Mouse (Mus musculus) embryonic facial prominence, embryonic 11.5 days (tissue): ENCODE results near the gene Kcnh3. TPM values are rescaled to one million over a fixed set of nuclear protein-coding genes. Genes with fewer than 3 reads are reported as not detected.

Experiments used
- ATAC-seq: fragments of 200-750 bp; cut with Nextera tagmentation; replicated peaks from 2 replicates; pipeline ENCODE4 v1.8.0; 2017; ENCODE audit warnings: low read depth; ENCODE audit not compliant: insufficient number of reproducible peaks, low FRiP score, low TSS enrichment
- DNase-seq: peaks from one replicate; pipeline ENCODE4 v3.0.0-alpha.2; 2015; ENCODE audit warnings: low spot score
- H3K27ac ChIP-seq: fragments of 300-500 bp; sonication (generic); replicated peaks from 2 replicates; pipeline ENCODE4 v1.5.1; 2014; ENCODE audit warnings: mild to moderate bottlenecking, low read depth, low read length, control low read depth
- H3K27me3 ChIP-seq: fragments of 300-500 bp; sonication (generic); 2 replicates; pipeline ENCODE4 v1.6.1; 2014; ENCODE audit warnings: mild to moderate bottlenecking, low read length, moderate library complexity, mixed read lengths; ENCODE audit not compliant: control insufficient read depth, insufficient read depth
- H3K36me3 ChIP-seq: fragments of 300-500 bp; sonication (generic); replicated peaks from 2 replicates; pipeline ENCODE4 v1.6.1; 2014; ENCODE audit warnings: low read depth, mild to moderate bottlenecking, low read length, moderate library complexity, mixed read lengths; ENCODE audit not compliant: control insufficient read depth, insufficient read depth
- H3K4me1 ChIP-seq: fragments of 300-500 bp; sonication (generic); 2 replicates; pipeline ENCODE4 v1.6.1; 2014; ENCODE audit warnings: low read length, mixed read lengths; ENCODE audit not compliant: control insufficient read depth, insufficient read depth
- H3K4me2 ChIP-seq: fragments of 300-500 bp; sonication (generic); 2 replicates; pipeline ENCODE4 v1.6.1; 2014; ENCODE audit warnings: low read depth, mild to moderate bottlenecking, control low read depth, low read length, moderate library complexity
- H3K4me3 ChIP-seq: fragments of 300-500 bp; sonication (generic); 2 replicates; pipeline ENCODE4 v1.5.1; 2014; ENCODE audit warnings: low read depth, low read length, control low read depth
- H3K9ac ChIP-seq: fragments of 300-500 bp; sonication (generic); replicated peaks from 2 replicates; pipeline ENCODE4 v1.6.1; 2014; ENCODE audit warnings: mild to moderate bottlenecking, control low read depth, low read length
- H3K9me3 ChIP-seq: fragments of 300-500 bp; sonication (generic); replicated peaks from 2 replicates; pipeline ENCODE4 v1.6.1; 2016; ENCODE audit warnings: mild to moderate bottlenecking, low read length, inconsistent platforms, mixed read lengths; ENCODE audit not compliant: control insufficient read depth
- WGBS: fragments of 180-500 bp; shearing (Covaris S2); extraction: QIAGEN DNeasy Blood & Tissue Kit; methylation state at CpG from one replicate; pipeline ENCODE4 v1.1.7; 2014; 5-methylcytosine and 5-hydroxymethylcytosine counted together
- polyA plus RNA-seq: library from polyadenylated mRNA; unstranded; fragments of >200 nt; fragmentation: Nextera tagmentation; extraction: Ambion mirVana; gene quantifications from 2 replicates; pipeline ENCODE4 v1.2.1, GENCODE M21; 2014

The Kcnh3 gene
- polyA plus RNA-seq, 1 experiment from 2014 or later = 0.25 TPM

DNA sequence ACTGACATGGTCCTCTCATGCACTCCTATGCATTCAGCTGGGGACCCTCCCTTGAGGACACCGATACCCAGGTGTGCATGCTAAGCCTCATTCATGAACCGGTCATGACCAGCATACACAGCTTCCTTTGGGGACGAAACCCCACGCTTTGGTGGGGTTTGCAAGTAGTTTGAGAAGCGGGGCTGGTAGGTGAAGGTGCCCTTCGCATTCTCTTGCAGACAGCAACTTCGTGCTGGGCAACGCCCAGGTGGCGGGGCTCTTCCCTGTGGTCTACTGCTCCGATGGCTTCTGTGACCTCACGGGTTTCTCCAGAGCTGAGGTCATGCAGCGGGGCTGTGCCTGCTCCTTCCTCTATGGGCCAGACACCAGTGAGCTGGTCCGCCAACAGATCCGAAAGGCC, 1.4 kb downstream of the Kcnh3 start:
- no peaks in the 10 kb centered on the region for H3K9me3 ChIP-seq
- no peak overlapping the region for H3K27ac ChIP-seq
- DNase-seq = no peak
- no peak overlapping the region for H3K4me3 ChIP-seq
- 12% methylated on average over 14 of the region's 14 CpGs for WGBS
- H3K4me2 ChIP-seq = no peak overlapping the region
- H3K9ac ChIP-seq = no peak overlapping the region
- peaks cover 63% of the 10 kb centered on the region for H3K27me3 ChIP-seq
- no peak for ATAC-seq
- peaks cover 14% of the 10 kb centered on the region for H3K4me1 ChIP-seq
- H3K36me3 ChIP-seq = no peaks in the 10 kb centered on the region

DNA sequence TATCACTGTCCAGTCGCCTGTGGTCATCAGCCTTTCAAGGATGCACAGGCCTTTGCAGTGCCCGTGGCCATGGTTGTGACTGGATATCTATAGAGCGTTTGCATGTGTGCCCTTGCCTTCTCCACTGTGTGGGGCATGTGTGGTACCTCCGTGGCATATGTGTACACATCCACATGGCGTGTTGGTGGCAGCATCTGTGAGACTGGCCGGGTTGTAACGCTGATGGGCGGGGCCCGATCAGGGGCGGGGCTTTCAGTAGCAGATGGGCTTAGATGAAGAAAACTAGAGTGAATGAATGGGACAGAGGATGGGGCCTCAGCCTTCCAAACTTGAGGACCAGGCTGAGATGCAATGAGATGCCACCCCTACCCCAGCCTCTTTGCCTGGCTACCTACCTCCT, 7.3 kb downstream of the Kcnh3 start:
- H3K9me3 ChIP-seq = no peaks in the 10 kb centered on the region
- no peak for DNase-seq
- H3K9ac ChIP-seq = no peak overlapping the region
- H3K4me3 ChIP-seq = no peak overlapping the region
- 71% methylated on average over 10 of the region's 10 CpGs for WGBS
- H3K36me3 ChIP-seq = no peaks in the 10 kb centered on the region
- peaks cover 17% of the 10 kb centered on the region for H3K27me3 ChIP-seq
- no peak overlapping the region for H3K27ac ChIP-seq
- no peak for ATAC-seq
- no peak overlapping the region for H3K4me2 ChIP-seq
- no peaks in the 10 kb centered on the region for H3K4me1 ChIP-seq

DNA sequence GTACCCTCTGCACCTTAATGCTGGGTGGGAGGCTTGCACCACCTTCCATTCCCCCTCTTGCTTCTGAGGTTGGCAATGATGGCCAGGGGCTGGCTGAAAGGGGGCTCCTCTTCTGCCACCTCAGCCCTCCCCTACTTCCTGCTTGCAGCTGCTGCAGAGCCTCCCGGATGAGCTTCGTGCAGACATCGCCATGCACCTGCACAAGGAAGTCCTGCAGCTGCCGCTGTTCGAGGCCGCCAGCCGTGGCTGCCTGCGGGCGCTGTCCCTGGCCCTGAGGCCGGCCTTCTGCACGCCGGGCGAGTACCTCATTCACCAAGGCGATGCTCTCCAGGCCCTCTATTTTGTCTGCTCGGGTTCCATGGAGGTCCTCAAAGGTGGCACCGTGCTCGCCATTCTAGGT, 9.1 kb downstream of the Kcnh3 start:
- Histone ChIP-seq H3K9ac (no peak overlapping the region), H3K27ac (no peak overlapping the region), H3K27me3 (peaks cover under 1% of the 10 kb centered on the region; the same call in 1 of the 2 replicates), H3K4me2 (no peak overlapping the region), H3K9me3 (no peaks in the 10 kb centered on the region), H3K4me3 (no peak overlapping the region), H3K4me1 (no peaks in the 10 kb centered on the region), H3K36me3 (no peaks in the 10 kb centered on the region)
- 65% methylated on average over 17 of the region's 17 CpGs for whole genome bisulfite sequencing
- no peak for DNase-seq
- no peak for ATAC-seq

DNA sequence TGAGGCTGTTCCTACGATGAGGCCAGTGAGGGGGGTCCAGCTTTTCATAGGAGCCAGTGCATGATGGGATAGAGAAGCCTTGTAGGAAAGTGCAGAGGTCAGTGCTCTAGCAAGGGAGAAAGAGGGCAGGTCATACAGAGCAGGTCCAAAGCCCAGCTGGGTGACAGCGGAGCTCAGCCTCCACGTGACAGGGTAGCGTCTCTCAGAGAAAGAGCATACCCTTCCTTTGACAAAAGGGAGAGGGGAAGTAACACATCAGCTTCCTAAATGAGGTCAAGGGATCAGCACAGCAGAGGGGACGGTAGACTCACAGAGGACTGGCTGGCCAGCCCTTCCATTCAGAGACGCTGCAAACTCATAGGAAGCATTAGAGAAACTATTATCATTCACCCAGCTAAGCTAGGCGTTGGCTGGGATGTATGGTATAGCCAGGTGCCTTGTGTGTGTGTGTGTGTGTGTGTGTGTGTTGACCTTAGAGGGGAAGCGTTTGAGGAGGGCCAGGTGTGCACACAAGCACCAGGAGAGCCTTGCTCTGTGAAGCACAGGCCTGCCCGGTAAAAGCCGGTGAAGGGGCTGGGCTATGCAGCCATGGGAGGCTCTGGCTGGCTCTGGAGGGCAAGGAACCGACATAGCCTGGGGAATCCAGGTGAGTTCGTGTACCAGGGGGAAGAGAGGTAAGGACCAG, 9.8 kb downstream of the Kcnh3 start:
- Histone ChIP-seq H3K9me3 (no peaks in the 10 kb centered on the region), H3K27ac (no peak overlapping the region), H3K4me1 (no peaks in the 10 kb centered on the region), H3K4me2 (no peak overlapping the region), H3K36me3 (no peaks in the 10 kb centered on the region), H3K9ac (no peak overlapping the region), H3K4me3 (no peak overlapping the region), H3K27me3 (no peaks in the 10 kb centered on the region; the same call in 1 of the 2 replicates)
- WGBS = 65% methylated on average over 12 of the region's 12 CpGs
- DNase-seq (no peak), ATAC-seq (no peak)

DNA sequence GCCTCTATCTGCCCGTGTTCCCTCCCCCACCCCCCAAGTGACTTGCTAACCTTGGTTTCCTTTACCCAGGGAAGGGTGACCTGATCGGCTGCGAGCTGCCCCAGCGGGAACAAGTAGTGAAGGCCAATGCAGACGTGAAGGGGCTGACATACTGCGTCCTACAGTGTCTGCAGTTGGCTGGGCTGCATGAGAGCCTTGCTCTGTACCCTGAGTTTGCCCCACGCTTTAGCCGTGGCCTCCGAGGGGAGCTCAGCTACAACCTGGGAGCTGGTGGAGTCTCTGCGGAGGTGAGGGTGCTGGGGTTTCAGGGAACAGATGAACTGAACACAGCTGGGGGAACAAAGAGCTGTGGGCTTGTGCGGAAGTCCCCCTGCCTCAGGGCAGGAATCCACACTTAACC, 13.3 kb downstream of the Kcnh3 start:
- DNase-seq (no peak), ATAC-seq (no peak)
- H3K9ac ChIP-seq = peak overlapping the region; percentile 19; the same call in 1 of the 2 replicates
- H3K4me3 ChIP-seq = no peak overlapping the region
- H3K4me1 ChIP-seq = no peaks in the 10 kb centered on the region
- H3K36me3 ChIP-seq = no peaks in the 10 kb centered on the region
- no peaks in the 10 kb centered on the region for H3K9me3 ChIP-seq
- H3K27me3 ChIP-seq = no peaks in the 10 kb centered on the region
- WGBS = 40% methylated on average over 11 of the region's 11 CpGs
- no peak overlapping the region for H3K27ac ChIP-seq
- H3K4me2 ChIP-seq = no peak overlapping the region

DNA sequence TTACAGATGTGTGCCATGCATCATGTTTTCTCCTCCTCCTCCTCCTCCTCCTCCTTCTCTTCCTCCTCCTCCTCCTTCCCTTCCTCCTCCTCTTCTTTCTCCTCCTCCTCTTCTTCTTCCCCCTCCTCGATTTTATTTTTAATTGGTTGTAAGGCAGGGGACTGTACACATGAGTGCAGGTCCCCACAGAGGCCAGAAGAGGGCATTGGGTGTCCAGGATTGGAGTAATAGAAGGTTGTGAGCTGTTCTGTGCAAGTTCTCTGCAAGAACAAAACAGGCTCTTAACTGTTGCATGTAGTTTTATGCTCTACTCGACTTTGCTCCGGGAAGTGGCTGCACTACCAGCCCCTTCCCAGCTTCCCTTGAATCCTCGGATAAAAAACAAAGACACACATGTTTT, 15.5 kb downstream of the Kcnh3 start:
- Histone ChIP-seq H3K9ac (no peak overlapping the region), H3K4me2 (no peak overlapping the region), H3K4me3 (no peak overlapping the region), H3K4me1 (no peaks in the 10 kb centered on the region), H3K27ac (no peak overlapping the region), H3K27me3 (no peaks in the 10 kb centered on the region), H3K9me3 (no peaks in the 10 kb centered on the region), H3K36me3 (peaks cover 5% of the 10 kb centered on the region; the same call in 1 of the 2 replicates)
- no peak for ATAC-seq
- DNase-seq = no peak
- 73% methylated on average over 4 of the region's 4 CpGs for WGBS

DNA sequence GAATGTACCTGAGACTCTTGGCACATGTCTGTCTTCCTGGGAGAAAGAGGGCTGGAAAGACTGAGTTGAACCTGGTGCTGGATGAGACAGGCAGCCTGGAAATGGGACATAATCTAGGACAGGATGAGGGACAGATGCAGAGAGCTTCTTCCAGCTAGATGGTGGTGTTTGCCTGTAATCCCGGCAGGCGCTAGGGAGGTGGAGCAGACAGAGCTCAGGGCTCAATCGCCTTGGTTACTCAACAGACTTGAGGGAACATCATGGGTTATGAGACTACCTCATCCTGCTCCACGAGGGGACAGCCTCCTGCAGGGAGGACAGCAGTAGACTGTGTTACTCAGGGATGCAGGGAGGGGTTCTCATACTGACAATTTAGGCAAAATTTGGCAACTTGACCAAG, 16.6 kb downstream of the Kcnh3 start:
- DNase-seq (no peak), ATAC-seq (no peak)
- Histone ChIP-seq H3K4me3 (no peak overlapping the region), H3K9ac (no peak overlapping the region), H3K9me3 (no peaks in the 10 kb centered on the region), H3K27me3 (no peaks in the 10 kb centered on the region), H3K36me3 (peaks cover 5% of the 10 kb centered on the region; the same call in 1 of the 2 replicates), H3K4me1 (no peaks in the 10 kb centered on the region), H3K4me2 (no peak overlapping the region), H3K27ac (no peak overlapping the region)
- WGBS = 83% methylated on average over 4 of the region's 4 CpGs

DNA sequence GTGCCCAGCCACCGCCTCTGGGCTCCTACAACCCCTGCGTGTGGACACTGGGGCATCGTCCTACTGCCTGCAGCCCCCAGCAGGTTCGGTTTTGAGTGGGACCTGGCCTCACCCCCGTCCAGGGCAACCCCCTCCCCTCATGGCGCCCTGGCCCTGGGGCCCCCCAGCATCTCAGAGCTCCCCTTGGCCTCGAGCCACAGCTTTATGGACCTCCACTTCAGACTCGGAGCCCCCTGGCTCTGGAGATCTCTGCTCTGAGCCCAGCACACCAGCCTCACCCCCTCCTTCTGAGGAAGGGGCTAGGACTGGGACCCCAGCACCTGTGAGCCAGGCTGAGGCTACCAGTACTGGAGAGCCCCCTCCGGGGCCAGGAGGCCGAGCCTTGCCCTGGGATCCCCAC, 17.4 kb downstream of the Kcnh3 start:
- no peaks in the 10 kb centered on the region for H3K9me3 ChIP-seq
- H3K9ac ChIP-seq = no peak overlapping the region
- no peak overlapping the region for H3K4me3 ChIP-seq
- no peak overlapping the region for H3K27ac ChIP-seq
- DNase-seq (no peak), ATAC-seq (0 out of 2 replicates have a peak, but pooled peaks have one; percentile 16)
- 93% methylated on average over 10 of the region's 10 CpGs for WGBS
- H3K4me2 ChIP-seq = no peak overlapping the region
- no peaks in the 10 kb centered on the region for H3K27me3 ChIP-seq
- H3K4me1 ChIP-seq = no peaks in the 10 kb centered on the region
- peaks cover 7% of the 10 kb centered on the region for H3K36me3 ChIP-seq
